Mouse (Mus musculus) small intestine, adult 2 months (tissue): ENCODE data around the gene Arsa.

ENCODE experiments used
- CTCF ChIP-seq: fragments of 200-500 bp; IDR thresholded peaks from 2 replicates; pipeline ENCODE4 v1.5.1; 2012; ENCODE audit warnings: low read depth, mild to moderate bottlenecking, control low read depth, inconsistent platforms, low read length, moderate library complexity, mixed read lengths; ENCODE audit not compliant: insufficient replicate concordance, insufficient read length; ENCODE audit errors: extremely low read depth
- POLR2A ChIP-seq: fragments of 200-500 bp; IDR thresholded peaks from 2 replicates; pipeline ENCODE4 v1.6.1; 2012; ENCODE audit warnings: low read depth, mild to moderate bottlenecking, control low read depth, inconsistent platforms, low read length, moderate library complexity

- TF ChIP-seq POLR2A (no peak), CTCF (no peak)
Observed at GRCm38 (mm10) chr15:89526776-89527325, 49.6 kb upstream of the Arsa start.
